Mouse (Mus musculus) hindbrain, embryonic 11.5 days (tissue): ENCODE measurements at regions not wholly inside any gene's neighbourhood (a gene's known extent, or its start where the extent isn't known, plus 50 kb on each side); places are given as distances from the start of the nearest gene placed in this dataset.

Experiments used
- ATAC-seq: fragments of 200-750 bp; cut with Nextera tagmentation; 2 replicates; pipeline ENCODE4 v1.8.0; 2017; ENCODE audit warnings: mild to moderate bottlenecking, moderate TSS enrichment, moderate library complexity; ENCODE audit not compliant: low FRiP score
- DNase-seq: peaks from one replicate; pipeline ENCODE4 v3.0.0-alpha.2; 2015; ENCODE audit warnings: low spot score
- H3K27ac ChIP-seq: fragments of 300-500 bp; sonication (generic); 2 replicates; pipeline ENCODE4 v1.5.1; 2014; ENCODE audit warnings: mild to moderate bottlenecking, low read depth, low read length
- H3K27me3 ChIP-seq: fragments of 300-500 bp; sonication (generic); 2 replicates; pipeline ENCODE4 v1.6.1; 2014; ENCODE audit warnings: mild to moderate bottlenecking, low read length, moderate library complexity, mixed read lengths; ENCODE audit not compliant: control insufficient read depth, insufficient read depth
- H3K36me3 ChIP-seq: fragments of 300-500 bp; sonication (generic); 2 replicates; pipeline ENCODE4 v1.6.1; 2014; ENCODE audit warnings: mild to moderate bottlenecking, low read length, moderate library complexity, mixed read lengths; ENCODE audit not compliant: control insufficient read depth, insufficient read depth
- H3K4me1 ChIP-seq: fragments of 300-500 bp; sonication (generic); replicated peaks from 2 replicates; pipeline ENCODE4 v1.6.1; 2014; ENCODE audit warnings: low read length, mixed read lengths; ENCODE audit not compliant: control insufficient read depth, insufficient read depth
- H3K4me2 ChIP-seq: fragments of 300-500 bp; sonication (generic); replicated peaks from 2 replicates; pipeline ENCODE4 v1.6.1; 2014; ENCODE audit warnings: mild to moderate bottlenecking, low read depth, low read length
- H3K4me3 ChIP-seq: fragments of 300-500 bp; sonication (generic); 2 replicates; pipeline ENCODE4 v1.5.1; 2014; ENCODE audit warnings: low read depth, low read length
- H3K9ac ChIP-seq: fragments of 300-500 bp; sonication (generic); 2 replicates; pipeline ENCODE4 v1.6.1; 2014; ENCODE audit warnings: low read depth, low read length
- H3K9me3 ChIP-seq: fragments of 300-500 bp; sonication (generic); 2 replicates; pipeline ENCODE4 v1.6.1; 2016; ENCODE audit warnings: low read length; ENCODE audit not compliant: control insufficient read depth
- WGBS: fragments of 180-500 bp; shearing (Covaris S2); extraction: QIAGEN DNeasy Blood & Tissue Kit; methylation state at CpG from one replicate; pipeline ENCODE4 v1.1.7; 2014; 5-methylcytosine and 5-hydroxymethylcytosine counted together

DNA sequence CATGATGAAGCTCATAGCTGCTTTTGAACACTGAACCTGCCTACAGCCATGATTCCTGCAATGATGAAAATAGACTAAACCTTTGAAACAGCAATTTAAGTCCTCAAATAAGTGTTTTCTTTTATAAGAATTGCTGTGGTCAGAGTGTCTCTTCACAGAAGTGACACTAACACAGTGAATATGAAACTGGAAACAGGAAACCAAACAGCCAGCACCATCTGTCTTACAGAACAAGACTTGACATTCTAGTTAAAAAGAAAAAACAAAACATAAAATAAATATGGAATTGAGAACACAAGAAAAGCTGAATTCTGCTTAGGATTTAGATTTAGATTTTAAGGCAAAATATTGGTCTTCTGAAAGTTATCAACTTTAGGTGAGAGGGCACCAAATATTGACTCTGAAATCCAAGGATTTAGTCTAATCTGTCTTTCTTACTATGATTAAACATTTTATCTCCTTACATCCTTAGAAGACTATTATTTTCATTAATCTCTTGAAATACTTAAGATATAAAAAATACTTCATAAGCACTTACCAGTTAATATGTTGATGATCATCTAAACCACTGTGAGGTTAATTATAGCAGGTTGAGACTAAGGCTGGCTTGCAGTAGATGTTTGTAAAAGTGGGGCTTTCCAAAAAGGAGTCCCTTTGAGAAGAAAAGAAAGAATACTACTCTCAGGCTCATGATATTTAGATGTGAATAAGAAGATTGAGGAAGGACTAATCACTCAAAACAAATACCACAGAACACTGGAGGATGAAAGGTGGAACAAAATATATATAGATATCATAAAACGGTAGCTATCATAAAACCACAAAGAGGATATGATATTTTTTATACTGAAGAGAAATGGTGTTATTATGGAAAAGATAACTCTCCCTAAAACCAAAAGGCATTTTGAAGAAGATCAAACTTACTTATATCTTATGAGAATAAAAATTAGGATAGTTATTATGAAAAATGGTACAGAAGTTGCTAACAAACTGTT is 903.7 kb downstream of the Tbl1xr1 start:
- Histone ChIP-seq H3K27ac (no peak overlapping the region), H3K9me3 (no peaks in the 10 kb centered on the region), H3K4me3 (no peak overlapping the region), H3K4me2 (no peak overlapping the region), H3K9ac (no peak overlapping the region), H3K36me3 (no peaks in the 10 kb centered on the region), H3K4me1 (no peaks in the 10 kb centered on the region), H3K27me3 (no peaks in the 10 kb centered on the region)
- DNase-seq (no peak), ATAC-seq (no peak)
- WGBS = 90% methylated on average over 1 of the region's 1 CpGs

- H3K9ac ChIP-seq = no peak overlapping the region
- no peaks in the 10 kb centered on the region for H3K27me3 ChIP-seq
- no peak overlapping the region for H3K4me3 ChIP-seq
- no peaks in the 10 kb centered on the region for H3K4me1 ChIP-seq
- ATAC-seq (no peak), DNase-seq (no peak)
- H3K9me3 ChIP-seq = no peaks in the 10 kb centered on the region
- H3K27ac ChIP-seq = no peak overlapping the region
- H3K4me2 ChIP-seq = no peak overlapping the region
- no peaks in the 10 kb centered on the region for H3K36me3 ChIP-seq
Measured at GRCm38 (mm10) chr3:22982430-22982829, 906.0 kb downstream of the Tbl1xr1 start.

- ATAC-seq (no peak), DNase-seq (no peak)
- no peaks in the 10 kb centered on the region for H3K9me3 ChIP-seq
- 77% methylated on average over 3 of the region's 3 CpGs for WGBS
- no peaks in the 10 kb centered on the region for H3K27me3 ChIP-seq
- no peak overlapping the region for H3K4me3 ChIP-seq
- no peak overlapping the region for H3K9ac ChIP-seq
- no peaks in the 10 kb centered on the region for H3K4me1 ChIP-seq
- no peak overlapping the region for H3K27ac ChIP-seq
- no peak overlapping the region for H3K4me2 ChIP-seq
- H3K36me3 ChIP-seq = no peaks in the 10 kb centered on the region
Measured at GRCm38 (mm10) chr3:22990136-22990820, 913.8 kb downstream of the Tbl1xr1 start.

GRCm38 (mm10) chr3:22995228-22995627 is 918.8 kb downstream of the Tbl1xr1 start:
- Histone ChIP-seq H3K9me3 (no peaks in the 10 kb centered on the region), H3K36me3 (no peaks in the 10 kb centered on the region), H3K9ac (no peak overlapping the region), H3K4me3 (no peak overlapping the region), H3K27ac (no peak overlapping the region), H3K27me3 (no peaks in the 10 kb centered on the region), H3K4me1 (no peaks in the 10 kb centered on the region), H3K4me2 (no peak overlapping the region)
- DNase-seq (no peak), ATAC-seq (no peak)
- 82% methylated on average over 6 of the region's 6 CpGs for WGBS

DNA sequence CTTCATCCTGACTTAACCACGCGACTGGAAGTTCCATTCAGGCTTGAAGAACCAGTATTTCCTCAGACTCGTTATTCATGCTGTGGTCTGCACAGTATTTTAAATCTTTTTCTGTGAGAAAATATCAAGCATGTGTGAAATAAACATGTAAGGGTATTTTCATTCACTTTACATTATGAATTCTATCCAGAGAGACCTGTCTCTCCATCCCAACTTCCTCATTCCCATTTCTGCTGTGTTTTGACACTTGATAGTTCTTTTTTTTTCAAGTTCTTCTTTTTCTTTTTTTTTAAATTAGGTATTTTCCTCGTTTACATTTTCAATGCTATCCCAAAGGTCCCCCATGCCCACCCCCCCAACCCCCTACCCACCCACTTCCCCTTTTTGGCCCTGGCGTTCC is 919.4 kb downstream of the Tbl1xr1 start:
- DNase-seq (no peak), ATAC-seq (no peak)
- Histone ChIP-seq H3K36me3 (no peaks in the 10 kb centered on the region), H3K4me3 (no peak overlapping the region), H3K4me2 (no peak overlapping the region), H3K27me3 (no peaks in the 10 kb centered on the region), H3K9ac (no peak overlapping the region), H3K27ac (no peak overlapping the region), H3K9me3 (no peaks in the 10 kb centered on the region), H3K4me1 (no peaks in the 10 kb centered on the region)
- 82% methylated on average over 4 of the region's 5 CpGs for WGBS

GRCm38 (mm10) chr3:23001071-23001470 is 924.6 kb downstream of the Tbl1xr1 start:
- no peaks in the 10 kb centered on the region for H3K27me3 ChIP-seq
- H3K9me3 ChIP-seq = no peaks in the 10 kb centered on the region
- WGBS = 87% methylated on average over 3 of the region's 3 CpGs
- no peaks in the 10 kb centered on the region for H3K4me1 ChIP-seq
- no peak overlapping the region for H3K4me2 ChIP-seq
- H3K36me3 ChIP-seq = no peaks in the 10 kb centered on the region
- no peak overlapping the region for H3K9ac ChIP-seq
- no peak for ATAC-seq
- H3K27ac ChIP-seq = no peak overlapping the region
- no peak overlapping the region for H3K4me3 ChIP-seq
- no peak for DNase-seq

- ATAC-seq (no peak), DNase-seq (no peak)
- Histone ChIP-seq H3K4me3 (no peak overlapping the region), H3K9ac (no peak overlapping the region), H3K36me3 (no peaks in the 10 kb centered on the region), H3K4me1 (no peaks in the 10 kb centered on the region), H3K27me3 (no peaks in the 10 kb centered on the region), H3K27ac (no peak overlapping the region), H3K4me2 (no peak overlapping the region), H3K9me3 (no peaks in the 10 kb centered on the region)
- WGBS = 94% methylated on average over 2 of the region's 2 CpGs
Measured at GRCm38 (mm10) chr3:23032064-23032463, 955.6 kb downstream of the Tbl1xr1 start.

DNA sequence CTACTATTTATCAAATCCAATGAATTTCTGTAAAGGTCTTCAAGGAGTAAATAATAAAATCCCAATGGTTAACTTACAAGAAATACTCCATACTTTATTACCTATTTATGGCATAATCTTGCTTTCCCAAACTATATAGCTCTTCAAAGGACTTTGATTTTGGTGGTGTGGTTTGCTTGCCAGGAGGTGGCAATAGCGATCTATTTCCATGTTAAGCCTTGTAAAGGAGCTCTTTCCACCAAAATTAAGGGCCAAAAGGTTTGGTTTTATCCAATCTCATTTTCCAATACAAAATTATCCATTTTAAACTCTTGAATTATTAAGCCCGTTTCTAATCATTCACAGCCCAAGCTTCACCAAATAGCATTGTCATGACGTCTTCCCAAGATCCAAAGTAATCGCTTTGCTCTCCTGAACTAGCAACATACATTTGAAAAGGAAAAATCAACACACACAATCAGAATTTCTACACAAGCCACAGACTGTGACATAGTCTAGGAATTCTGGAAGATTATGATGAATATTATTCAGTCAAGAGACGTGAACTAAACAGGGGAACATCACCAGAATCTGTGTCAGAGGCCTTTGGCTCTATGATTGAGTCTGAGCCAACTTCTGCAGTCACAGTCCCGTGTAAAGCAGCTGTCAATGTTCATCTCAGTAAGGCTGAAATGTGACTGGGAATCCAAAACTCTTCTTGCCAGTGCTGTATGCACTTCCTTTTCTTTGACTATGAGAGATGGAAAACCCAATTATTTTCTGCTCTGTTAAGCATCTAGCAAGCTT is 986.9 kb downstream of the Tbl1xr1 start:
- DNase-seq (no peak), ATAC-seq (no peak)
- Histone ChIP-seq H3K4me1 (no peaks in the 10 kb centered on the region), H3K9me3 (no peaks in the 10 kb centered on the region), H3K9ac (no peak overlapping the region), H3K27ac (no peak overlapping the region), H3K36me3 (no peaks in the 10 kb centered on the region), H3K4me2 (no peak overlapping the region), H3K4me3 (no peak overlapping the region), H3K27me3 (no peaks in the 10 kb centered on the region)
- WGBS = 80% methylated on average over 6 of the region's 6 CpGs
